Comparison of ENCODE assay signal across 11 mouse cellular contexts in genomic region chr13:101915542-101915941, GRCm38 (mm10).
DNase-seq lines count a peak whose midpoint lies in the region; ATAC-seq and TF ChIP-seq lines count a peak whose summit lies in the region.
"Had no signal": no experiment of that assay in that cellular context is flagged by ENCODE, and none has a peak within 500 bp of the region (broad histone marks: within the 10 kb centered on the region; RNA-seq: fewer than 3 reads in every experiment).

No protein-coding gene starts in this region.

- no peak for DNase-seq in heart, postnatal 25 days (ENCODE audit: low spot score)
- peak; percentile 3 for DNase-seq in midbrain, embryonic 14.5 days
- DNase-seq in stomach, postnatal 0 days (ENCODE audit: low spot score) = peak; percentile 44
- DNase-seq: kidney, postnatal 10 days had no signal

- H3K36me3 ChIP-seq in heart, embryonic 12.5 days = no peaks in the 10 kb centered on the region
- no peaks in the 10 kb centered on the region for H3K36me3 ChIP-seq in midbrain, embryonic 14.5 days (ENCODE audit: control insufficient read depth, insufficient read depth, low read length)
- H3K36me3 ChIP-seq in midbrain, embryonic 16.5 days (ENCODE audit: control insufficient read depth, insufficient read depth, low read length) = no peaks in the 10 kb centered on the region
- no peaks in the 10 kb centered on the region for H3K36me3 ChIP-seq in intestine, embryonic 15.5 days
- H3K36me3 ChIP-seq in stomach, postnatal 0 days (ENCODE audit: control insufficient read depth, insufficient read depth, low read length) = no peaks in the 10 kb centered on the region
- H3K36me3 ChIP-seq in hindbrain, embryonic 12.5 days = no peaks in the 10 kb centered on the region
- H3K36me3 ChIP-seq: hindbrain, embryonic 10.5 days; neural tube, embryonic 13.5 days had no signal

- H3K4me3 ChIP-seq in heart, embryonic 12.5 days = no peak overlapping the region
- no peak overlapping the region for H3K4me3 ChIP-seq in midbrain, embryonic 14.5 days (replicated peaks; ENCODE audit: low read depth, low read length)
- H3K4me3 ChIP-seq in midbrain, embryonic 16.5 days (ENCODE audit: low read depth, low read length) = no peak overlapping the region
- H3K4me3 ChIP-seq in intestine, embryonic 15.5 days (replicated peaks) = no peak overlapping the region
- H3K4me3 ChIP-seq in stomach, postnatal 0 days (ENCODE audit: low read depth, low read length) = no peak overlapping the region
- H3K4me3 ChIP-seq in hindbrain, embryonic 12.5 days = no peak overlapping the region
- H3K4me3 ChIP-seq: hindbrain, embryonic 10.5 days; neural tube, embryonic 13.5 days had no signal

- H3K4me2 ChIP-seq in heart, embryonic 12.5 days = no peak overlapping the region
- no peak overlapping the region for H3K4me2 ChIP-seq in midbrain, embryonic 14.5 days (ENCODE audit: low read length)
- no peak overlapping the region for H3K4me2 ChIP-seq in midbrain, embryonic 16.5 days (ENCODE audit: low read length)
- H3K4me2 ChIP-seq in intestine, embryonic 15.5 days (replicated peaks) = 0 out of 2 replicates have a peak overlapping the region, but pooled peaks have one; percentile 9
- H3K4me2 ChIP-seq in stomach, postnatal 0 days (replicated peaks; ENCODE audit: low read depth) = no peak overlapping the region
- no peak overlapping the region for H3K4me2 ChIP-seq in hindbrain, embryonic 12.5 days (replicated peaks)
- H3K4me2 ChIP-seq: midbrain, embryonic 11.5 days; neural tube, embryonic 13.5 days had no signal

- H3K27me3 ChIP-seq in heart, embryonic 12.5 days (replicated peaks) = no peaks in the 10 kb centered on the region
- H3K27me3 ChIP-seq in midbrain, embryonic 14.5 days (ENCODE audit: control insufficient read depth, insufficient read depth, low read length) = no peaks in the 10 kb centered on the region
- H3K27me3 ChIP-seq in midbrain, embryonic 16.5 days (ENCODE audit: control insufficient read depth, insufficient read depth, low read depth, low read length) = no peaks in the 10 kb centered on the region
- no peaks in the 10 kb centered on the region for H3K27me3 ChIP-seq in intestine, embryonic 15.5 days (replicated peaks)
- H3K27me3 ChIP-seq in stomach, postnatal 0 days (ENCODE audit: control insufficient read depth, insufficient read depth, low read length) = no peaks in the 10 kb centered on the region
- H3K27me3 ChIP-seq in hindbrain, embryonic 12.5 days = no peaks in the 10 kb centered on the region
- H3K27me3 ChIP-seq: neural tube, embryonic 13.5 days had no signal

- H3K4me1 ChIP-seq in heart, embryonic 12.5 days (replicated peaks) = peaks cover 25% of the 10 kb centered on the region
- H3K4me1 ChIP-seq in midbrain, embryonic 14.5 days (ENCODE audit: control insufficient read depth, insufficient read depth, low read length) = no peaks in the 10 kb centered on the region
- no peaks in the 10 kb centered on the region for H3K4me1 ChIP-seq in midbrain, embryonic 16.5 days (ENCODE audit: control insufficient read depth, insufficient read depth, low read length)
- peaks cover 19% of the 10 kb centered on the region for H3K4me1 ChIP-seq in intestine, embryonic 15.5 days (replicated peaks)
- 0 out of 2 replicates have a peak, but pooled peaks cover 2% of the 10 kb centered on the region for H3K4me1 ChIP-seq in stomach, postnatal 0 days (replicated peaks; ENCODE audit: control insufficient read depth, insufficient read depth)
- H3K4me1 ChIP-seq in hindbrain, embryonic 12.5 days = no peaks in the 10 kb centered on the region

- no peak overlapping the region for H3K9ac ChIP-seq in heart, embryonic 12.5 days
- no peak overlapping the region for H3K9ac ChIP-seq in midbrain, embryonic 14.5 days (replicated peaks; ENCODE audit: low read length)
- no peak overlapping the region for H3K9ac ChIP-seq in midbrain, embryonic 16.5 days (ENCODE audit: low read depth, low read length)
- H3K9ac ChIP-seq in intestine, embryonic 15.5 days = no peak overlapping the region
- H3K9ac ChIP-seq in stomach, postnatal 0 days (ENCODE audit: low read length) = no peak overlapping the region
- H3K9ac ChIP-seq in hindbrain, embryonic 12.5 days = no peak overlapping the region
- H3K9ac ChIP-seq: neural tube, embryonic 13.5 days had no signal

- ATAC-seq in heart, embryonic 12.5 days (ENCODE audit: insufficient number of reproducible peaks, low FRiP score) = no peak
- ATAC-seq in midbrain, embryonic 14.5 days (ENCODE audit: low FRiP score, low TSS enrichment) = no peak
- no peak for ATAC-seq in midbrain, embryonic 16.5 days
- peak; percentile 22; the same call in 1 of the 2 replicates for ATAC-seq in intestine, embryonic 15.5 days
- ATAC-seq in stomach, postnatal 0 days (ENCODE audit: low FRiP score, low TSS enrichment) = peak; percentile 49
- ATAC-seq in hindbrain, embryonic 12.5 days (ENCODE audit: low FRiP score) = no peak

- peak overlapping the region; percentile 57 for H3K27ac ChIP-seq in heart, embryonic 12.5 days (ENCODE audit: poor library complexity, severe bottlenecking)
- H3K27ac ChIP-seq in midbrain, embryonic 14.5 days (replicated peaks; ENCODE audit: low read depth, low read length) = no peak overlapping the region
- no peak overlapping the region for H3K27ac ChIP-seq in midbrain, embryonic 16.5 days (ENCODE audit: low read length)
- peak overlapping the region; percentile 51; the same call in 1 of the 2 replicates for H3K27ac ChIP-seq in intestine, embryonic 15.5 days
- H3K27ac ChIP-seq in stomach, postnatal 0 days (replicated peaks) = peak overlapping the region; percentile 81
- no peak overlapping the region for H3K27ac ChIP-seq in hindbrain, embryonic 12.5 days
- H3K27ac ChIP-seq: hindbrain, embryonic 10.5 days; neural tube, embryonic 13.5 days had no signal

- TF ChIP-seq CTCF in stomach, postnatal 0 days (IDR thresholded peaks at IDR 0.05; ENCODE audit: low read depth) = no peak

- no peak for TF ChIP-seq EP300 in stomach, postnatal 0 days (optimal IDR thresholded peaks at IDR 0.05)

- intact Hi-C loops in heart, postnatal 25 days (cut with DNase I) = loop anchor here (5.0 kb wide), 1 partner anchor 108 kb away; no protein-coding TSS in a partner anchor

- H3K9me3 ChIP-seq in heart, embryonic 12.5 days (replicated peaks) = no peaks in the 10 kb centered on the region
- no peaks in the 10 kb centered on the region for H3K9me3 ChIP-seq in midbrain, embryonic 14.5 days (ENCODE audit: control insufficient read depth, low read length)
- no peaks in the 10 kb centered on the region for H3K9me3 ChIP-seq in midbrain, embryonic 16.5 days (replicated peaks; ENCODE audit: control insufficient read depth, low read length, poor library complexity, severe bottlenecking)
- no peaks in the 10 kb centered on the region for H3K9me3 ChIP-seq in intestine, embryonic 15.5 days
- H3K9me3 ChIP-seq in stomach, postnatal 0 days (ENCODE audit: control insufficient read depth, low read length) = no peaks in the 10 kb centered on the region
- H3K9me3 ChIP-seq in hindbrain, embryonic 12.5 days (replicated peaks) = no peaks in the 10 kb centered on the region
- H3K9me3 ChIP-seq: hindbrain, embryonic 10.5 days; neural tube, embryonic 13.5 days had no signal

- WGBS in heart, embryonic 12.5 days = 33% methylated on average over 6 of the region's 6 CpGs
- 42% methylated on average over 6 of the region's 6 CpGs for WGBS in midbrain, embryonic 14.5 days
- 34% methylated on average over 6 of the region's 6 CpGs for WGBS in midbrain, embryonic 16.5 days
- WGBS in intestine, embryonic 15.5 days = 61% methylated on average over 6 of the region's 6 CpGs
- 41% methylated on average over 6 of the region's 6 CpGs for WGBS in stomach, postnatal 0 days
- 67% methylated on average over 6 of the region's 6 CpGs for whole genome bisulfite sequencing in hindbrain, embryonic 12.5 days

Comparison
In these comparisons a context has a peak if more than half of its experiments do, and no peak if none do; other contexts are left out.
1. ATAC-seq: peak in intestine, embryonic 15.5 days (single experiment) and stomach, postnatal 0 days (single experiment); none in heart, embryonic 12.5 days (single experiment), midbrain, embryonic 14.5 days (single experiment), midbrain, embryonic 16.5 days (single experiment) and hindbrain, embryonic 12.5 days (single experiment).
2. H3K27ac ChIP-seq: peak in heart, embryonic 12.5 days (single experiment), intestine, embryonic 15.5 days (single experiment) and stomach, postnatal 0 days (single experiment); none in midbrain, embryonic 14.5 days (single experiment), midbrain, embryonic 16.5 days (single experiment) and hindbrain, embryonic 12.5 days (single experiment).